ENCODE assay signal across 8 mouse cellular contexts in the genomic region with DNA sequence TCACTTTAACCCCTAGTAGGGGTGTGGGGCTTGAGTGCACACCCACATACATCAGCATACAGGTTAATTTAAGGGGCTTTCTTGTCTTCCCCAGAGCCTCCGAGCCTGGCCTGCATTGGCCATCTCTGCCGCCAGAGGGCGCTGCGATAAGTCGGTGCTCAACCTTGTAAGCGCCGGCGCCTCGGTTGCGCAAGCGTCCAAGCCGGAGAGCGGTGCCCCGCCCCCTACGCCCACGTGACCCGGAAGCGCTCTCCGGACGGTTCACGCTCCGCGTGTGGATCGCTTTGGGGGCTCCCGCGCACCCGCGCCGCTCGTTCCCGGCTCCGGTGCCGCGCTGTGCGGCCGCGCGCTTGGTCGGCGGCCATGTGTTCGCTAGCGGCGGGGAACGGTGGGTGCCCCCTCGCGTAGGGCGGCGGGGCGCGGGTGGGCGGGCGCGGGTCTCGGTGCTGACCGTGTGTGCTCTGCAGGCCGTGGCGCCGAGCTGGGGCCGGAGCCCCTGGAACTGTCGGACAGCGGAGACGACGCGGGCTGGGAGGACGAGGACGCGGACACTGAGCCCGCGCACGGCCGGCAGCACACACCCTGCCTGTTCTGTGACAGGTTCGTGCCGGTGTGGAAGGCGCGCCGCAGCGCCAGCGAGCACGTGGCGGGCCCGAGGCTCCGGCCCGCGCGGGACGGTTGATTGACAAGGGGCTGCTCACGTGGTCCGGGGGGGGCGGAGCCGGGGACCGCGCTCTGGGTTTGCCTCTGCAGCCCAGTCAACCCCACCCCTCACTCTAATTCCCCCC. TPM values are rescaled to one million over a fixed set of nuclear protein-coding genes. Genes with fewer than 3 reads are reported as not detected.
DNase-seq lines count a peak whose midpoint lies in the region; ATAC-seq lines count a peak whose summit lies in the region.

Gene Prmt3 (plus strand): TSS at position 233 of the 788 bp plus-strand sequence.

- under 1% methylated on average over 89 of the region's 92 CpGs for WGBS in forebrain, embryonic 10.5 days
- WGBS in heart, embryonic 16.5 days, result under 1% methylated on average over 92 of the region's 92 CpGs
- 0% methylated on average over 92 of the region's 92 CpGs for WGBS in liver, embryonic 15.5 days (ENCODE audit: insufficient replicate concordance)
- under 1% methylated on average over 91 of the region's 92 CpGs for WGBS in neural tube, embryonic 12.5 days

- peaks cover 20% of the 10 kb centered on the region for H3K4me1 ChIP-seq in forebrain, embryonic 10.5 days
- peaks cover 11% of the 10 kb centered on the region for H3K4me1 ChIP-seq in heart, embryonic 16.5 days (ENCODE audit: control insufficient read depth, insufficient read depth, low read length)
- H3K4me1 ChIP-seq in liver, embryonic 15.5 days (replicated peaks), result peaks cover 25% of the 10 kb centered on the region
- peaks cover 12% of the 10 kb centered on the region; the same call in 1 of the 2 replicates for H3K4me1 ChIP-seq in neural tube, embryonic 12.5 days

- peaks cover 40% of the 10 kb centered on the region for H3K27me3 ChIP-seq in forebrain, embryonic 10.5 days (ENCODE audit: poor library complexity, severe bottlenecking)
- H3K27me3 ChIP-seq in heart, embryonic 16.5 days (ENCODE audit: control insufficient read depth, insufficient read depth, low read length), result no peaks in the 10 kb centered on the region
- no peaks in the 10 kb centered on the region for H3K27me3 ChIP-seq in liver, embryonic 15.5 days
- no peaks in the 10 kb centered on the region for H3K27me3 ChIP-seq in neural tube, embryonic 12.5 days (replicated peaks)

- no peaks in the 10 kb centered on the region for H3K9me3 ChIP-seq in forebrain, embryonic 10.5 days
- H3K9me3 ChIP-seq in heart, embryonic 16.5 days (replicated peaks; ENCODE audit: control insufficient read depth, low read length), result no peaks in the 10 kb centered on the region
- no peaks in the 10 kb centered on the region for H3K9me3 ChIP-seq in liver, embryonic 15.5 days (replicated peaks)
- no peaks in the 10 kb centered on the region for H3K9me3 ChIP-seq in neural tube, embryonic 12.5 days

- peak within 1 kb of the TSS; percentile 94 for H3K4me2 ChIP-seq in heart, embryonic 16.5 days (ENCODE audit: low read depth, low read length)
- peak within 1 kb of the TSS; percentile 95 for H3K4me2 ChIP-seq in liver, embryonic 15.5 days
- H3K4me2 ChIP-seq in neural tube, embryonic 12.5 days (replicated peaks), result peak within 1 kb of the TSS; percentile 70

- DNase-seq in c-Kit-negative CD71-positive TER-119-positive erythroid progenitor cells, embryonic 14.5 days (ENCODE audit: low read depth, low spot score), result peak; percentile 94
- peak; percentile 98 for DNase-seq in forebrain, embryonic 10.5 days (ENCODE audit: extremely low spot score, low spot score)
- DNase-seq in kidney, postnatal 36 days, result peak; percentile 97 to 99
- DNase-seq in telencephalon, adult 2 months (ENCODE audit: low read depth, low spot score), result peak; percentile 91

- peak within 1 kb of the TSS; percentile 78 for H3K4me3 ChIP-seq in forebrain, embryonic 10.5 days
- peak within 1 kb of the TSS; percentile 82 for H3K4me3 ChIP-seq in heart, embryonic 16.5 days (ENCODE audit: low read length)
- peak within 1 kb of the TSS; percentile 71 for H3K4me3 ChIP-seq in liver, embryonic 15.5 days (replicated peaks)
- peak within 1 kb of the TSS; percentile 71 for H3K4me3 ChIP-seq in neural tube, embryonic 12.5 days

- peaks cover 31% of the 10 kb centered on the region for H3K36me3 ChIP-seq in forebrain, embryonic 10.5 days (replicated peaks)
- H3K36me3 ChIP-seq in heart, embryonic 16.5 days (ENCODE audit: control insufficient read depth, insufficient read depth), result peaks cover 12% of the 10 kb centered on the region
- H3K36me3 ChIP-seq in liver, embryonic 15.5 days (replicated peaks), result peaks cover 31% of the 10 kb centered on the region
- H3K36me3 ChIP-seq in neural tube, embryonic 12.5 days, result peaks cover 7% of the 10 kb centered on the region

- peak within 1 kb of the TSS; percentile 96 for H3K27ac ChIP-seq in forebrain, embryonic 10.5 days
- H3K27ac ChIP-seq in heart, embryonic 16.5 days (ENCODE audit: low read length), result peak within 1 kb of the TSS; percentile 63; the same call in 1 of the 2 replicates
- peak within 1 kb of the TSS; percentile 72 for H3K27ac ChIP-seq in liver, embryonic 15.5 days (replicated peaks)
- H3K27ac ChIP-seq in neural tube, embryonic 12.5 days, result peak within 1 kb of the TSS; percentile 8; the same call in 1 of the 2 replicates

- peak within 1 kb of the TSS; percentile 85 for H3K9ac ChIP-seq in heart, embryonic 16.5 days (ENCODE audit: low read length)
- H3K9ac ChIP-seq in liver, embryonic 15.5 days, result peak within 1 kb of the TSS; percentile 59
- H3K9ac ChIP-seq in neural tube, embryonic 12.5 days, result peak within 1 kb of the TSS; percentile 74

- ATAC-seq in CD4-positive, CD25-positive, alpha-beta regulatory T cell, adult 4 months, result peak; percentile 92
- ATAC-seq in heart, embryonic 16.5 days (replicated peaks; ENCODE audit: extremely low read depth, insufficient read depth, low FRiP score), result peak; percentile 96
- peak; percentile 86 for ATAC-seq in liver, embryonic 15.5 days (ENCODE audit: insufficient read depth)
- peak; percentile 95 for ATAC-seq in neural tube, embryonic 12.5 days (ENCODE audit: low FRiP score, low read depth)

RNA-seq across cellular contexts. Expression of gene Prmt3, which starts in this region (rescaled TPM):
- polyA plus RNA-seq in CD4-positive, CD25-positive, alpha-beta regulatory T cell, adult 4 months (2017; shearing (Covaris generic)), result 10 to 100 TPM; 12.1 to 12.7 TPM
- polyA plus RNA-seq in forebrain, embryonic 10.5 days (2016; fragmentation: Nextera tagmentation; extraction: Ambion mirVana), result 70.2 TPM in 2 replicates
- polyA plus RNA-seq in heart, embryonic 16.5 days (2015; fragmentation: Nextera tagmentation; extraction: Ambion mirVana), result 40.8 and 49.6 TPM in 2 replicates
- polyA plus RNA-seq in liver, embryonic 15.5 days (2015; fragmentation: Nextera tagmentation; extraction: Ambion mirVana), result 19.8 and 20.4 TPM in 2 replicates
- polyA plus RNA-seq in neural tube, embryonic 12.5 days (2016; fragmentation: Nextera tagmentation; extraction: Ambion mirVana), result 52.4 and 54.5 TPM in 2 replicates

Comparison
In these comparisons a context has a peak if more than half of its experiments do, and no peak if none do; other contexts are left out.
1. Peak in every context shown above with its lines: DNase-seq, ATAC-seq, H3K4me3 ChIP-seq and H3K27ac ChIP-seq.
2. H3K27ac ChIP-seq: peak in every context shown above with its lines; median percentile 96 in forebrain, embryonic 10.5 days; 72 in liver, embryonic 15.5 days; 63 in heart, embryonic 16.5 days; 8 in neural tube, embryonic 12.5 days.